Mouse (Mus musculus): Measurements from ENCODE around the gene Gm10147.
"Not testable (repeated sequence)": the region's sequence is repeated elsewhere in the genome, so short reads cannot be mapped to it uniquely, and the experiment has no call there.

The Gm10147 gene

GRCm38 (mm10) chrX:28607742-28608141 is at the start of gene Gm10147:
Gene Gm10147, minus strand, starts transcription at chrX:28607842.
- DNase-seq, result not testable (repeated sequence)
